Mouse (Mus musculus) hindbrain, embryonic 13.5 days (tissue): Measurements from ENCODE around the gene Clec5a. TPM values are rescaled to one million over a fixed set of nuclear protein-coding genes. Genes with fewer than 3 reads are reported as not detected.
"Not testable (repeated sequence)": the region's sequence is repeated elsewhere in the genome, so short reads cannot be mapped to it uniquely, and the experiment has no call there.

Source experiments
- ATAC-seq: fragments of 200-750 bp; cut with Nextera tagmentation; 2 replicates; pipeline ENCODE4 v1.8.0; 2017; ENCODE audit warnings: moderate TSS enrichment; ENCODE audit not compliant: low FRiP score
- H3K27ac ChIP-seq: fragments of 300-500 bp; sonication (generic); 2 replicates; pipeline ENCODE4 v1.5.1; 2015; ENCODE audit warnings: inconsistent platforms, mild to moderate bottlenecking, moderate library complexity
- H3K27me3 ChIP-seq: fragments of 300-500 bp; sonication (generic); 2 replicates; pipeline ENCODE4 v1.6.1; 2015; ENCODE audit warnings: mild to moderate bottlenecking, inconsistent platforms
- H3K36me3 ChIP-seq: fragments of 300-500 bp; sonication (generic); 2 replicates; pipeline ENCODE4 v1.6.1; 2015; ENCODE audit warnings: mild to moderate bottlenecking, inconsistent platforms
- H3K4me1 ChIP-seq: fragments of 300-500 bp; sonication (generic); replicated peaks from 2 replicates; pipeline ENCODE4 v1.6.1; 2015; ENCODE audit warnings: inconsistent platforms
- H3K4me2 ChIP-seq: fragments of 300-500 bp; sonication (generic); 2 replicates; pipeline ENCODE4 v1.6.1; 2015; ENCODE audit warnings: inconsistent platforms, mild to moderate bottlenecking, moderate library complexity
- H3K4me3 ChIP-seq: fragments of 300-500 bp; sonication (generic); 2 replicates; pipeline ENCODE4 v1.5.1; 2015; ENCODE audit warnings: mild to moderate bottlenecking, inconsistent platforms
- H3K9ac ChIP-seq: fragments of 300-500 bp; sonication (generic); 2 replicates; pipeline ENCODE4 v1.6.1; 2015; ENCODE audit warnings: mild to moderate bottlenecking, inconsistent platforms
- H3K9me3 ChIP-seq: fragments of 300-500 bp; sonication (generic); 2 replicates; pipeline ENCODE4 v1.6.1; 2016; ENCODE audit warnings: inconsistent platforms
- WGBS: fragments of 180-500 bp; shearing (Covaris S2); methylation state at CpG from one replicate; pipeline ENCODE4 v1.1.7; 2015; 5-methylcytosine and 5-hydroxymethylcytosine counted together
- polyA plus RNA-seq: library from polyadenylated mRNA; unstranded; fragments of >200 nt; fragmentation: Nextera tagmentation; extraction: Ambion mirVana; gene quantifications from 2 replicates; pipeline ENCODE4 v1.2.1, GENCODE M21; 2015

Clec5a gene
- polyA plus RNA-seq = 0.66 and 1.6 TPM in 2 replicates

- 82% methylated on average over 5 of the region's 5 CpGs for WGBS
- H3K9ac ChIP-seq = no peak within 1 kb of the TSS
- no peak within 1 kb of the TSS for H3K4me3 ChIP-seq
- H3K4me2 ChIP-seq = no peak within 1 kb of the TSS
- no peak within 1 kb of the TSS for H3K27ac ChIP-seq
- no peaks in the 10 kb centered on the region for H3K36me3 ChIP-seq
- no peaks in the 10 kb centered on the region for H3K27me3 ChIP-seq
- no peaks in the 10 kb centered on the region for H3K9me3 ChIP-seq
- H3K4me1 ChIP-seq = no peaks in the 10 kb centered on the region
- no peak for ATAC-seq
These were observed at the start of gene Clec5a for GRCm38 (mm10) chr6:40585645-40586044. TSS of gene Clec5a (minus strand) at chr6:40585821.

- H3K27ac ChIP-seq = no peak overlapping the region
- H3K9me3 ChIP-seq = no peaks in the 10 kb centered on the region
- H3K4me1 ChIP-seq = 0 out of 2 replicates have a peak, but pooled peaks cover 4% of the 10 kb centered on the region
- H3K27me3 ChIP-seq = no peaks in the 10 kb centered on the region
- H3K9ac ChIP-seq = no peak overlapping the region
- H3K4me2 ChIP-seq = no peak overlapping the region
- ATAC-seq = no peak
- WGBS = 33% methylated on average over 1 of the region's 1 CpGs
- H3K4me3 ChIP-seq = no peak overlapping the region
- H3K36me3 ChIP-seq = no peaks in the 10 kb centered on the region
These were observed 49.0 kb upstream of the Clec5a start for GRCm38 (mm10) chr6:40634640-40635071.

GRCm38 (mm10) chr6:40628406-40629000, 42.9 kb upstream of the Clec5a start, which contains the start of gene Mgam:
TSS of gene Mgam (plus strand) at chr6:40628831.
- Histone ChIP-seq H3K27ac (no peak within 1 kb of the TSS), H3K4me2 (no peak within 1 kb of the TSS), H3K4me1 (no peaks in the 10 kb centered on the region), H3K4me3 (no peak within 1 kb of the TSS), H3K36me3 (no peaks in the 10 kb centered on the region), H3K27me3 (no peaks in the 10 kb centered on the region), H3K9ac (no peak within 1 kb of the TSS), H3K9me3 (no peaks in the 10 kb centered on the region)
- no peak for ATAC-seq
- WGBS = 87% methylated on average over 8 of the region's 8 CpGs

- Histone ChIP-seq H3K27me3 (no peaks in the 10 kb centered on the region), H3K27ac (no peak overlapping the region), H3K4me2 (no peak overlapping the region), H3K4me3 (no peak overlapping the region), H3K9ac (no peak overlapping the region), H3K36me3 (no peaks in the 10 kb centered on the region), H3K9me3 (no peaks in the 10 kb centered on the region), H3K4me1 (no peaks in the 10 kb centered on the region)
- ATAC-seq = no peak
- 70% methylated on average over 1 of the region's 1 CpGs for WGBS
These were observed 40.5 kb upstream of the Clec5a start for GRCm38 (mm10) chr6:40626111-40626510.

- H3K9me3 ChIP-seq = no peaks in the 10 kb centered on the region
- H3K27me3 ChIP-seq = no peaks in the 10 kb centered on the region
- 0 out of 2 replicates have a peak, but pooled peaks have one; percentile 54 for ATAC-seq
- H3K4me3 ChIP-seq = no peak overlapping the region
- 16% methylated on average over 2 of the region's 2 CpGs for WGBS
- no peak overlapping the region for H3K4me2 ChIP-seq
- H3K27ac ChIP-seq = no peak overlapping the region
- no peaks in the 10 kb centered on the region for H3K36me3 ChIP-seq
- no peak overlapping the region for H3K9ac ChIP-seq
- H3K4me1 ChIP-seq = no peaks in the 10 kb centered on the region
These were observed 32.3 kb upstream of the Clec5a start for GRCm38 (mm10) chr6:40617965-40618364.

- Histone ChIP-seq H3K4me2 (no peak within 1 kb of the TSS), H3K36me3 (no peaks in the 10 kb centered on the region), H3K4me3 (no peak within 1 kb of the TSS), H3K4me1 (no peaks in the 10 kb centered on the region), H3K27ac (no peak within 1 kb of the TSS), H3K27me3 (no peaks in the 10 kb centered on the region), H3K9ac (no peak within 1 kb of the TSS), H3K9me3 (no peaks in the 10 kb centered on the region)
- 91% methylated on average over 4 of the region's 4 CpGs for WGBS
- no peak for ATAC-seq
These were observed 27.7 kb upstream of the Clec5a start, which contains the start of gene Tas2r138 for GRCm38 (mm10) chr6:40613260-40613852. TSS of gene Tas2r138 (minus strand) at chr6:40613310.

GRCm38 (mm10) chr6:40610244-40610643, 24.6 kb upstream of the Clec5a start:
- Histone ChIP-seq H3K4me3 (no peak overlapping the region), H3K4me1 (no peaks in the 10 kb centered on the region), H3K9ac (no peak overlapping the region), H3K9me3 (no peaks in the 10 kb centered on the region), H3K4me2 (no peak overlapping the region), H3K36me3 (no peaks in the 10 kb centered on the region), H3K27me3 (no peaks in the 10 kb centered on the region), H3K27ac (no peak overlapping the region)
- WGBS = 76% methylated on average over 8 of the region's 8 CpGs
- no peak for ATAC-seq

GRCm38 (mm10) chr6:40607431-40607830, 21.8 kb upstream of the Clec5a start:
- Histone ChIP-seq H3K9ac (no peak overlapping the region), H3K4me1 (no peaks in the 10 kb centered on the region), H3K27me3 (no peaks in the 10 kb centered on the region), H3K36me3 (no peaks in the 10 kb centered on the region), H3K9me3 (no peaks in the 10 kb centered on the region), H3K27ac (no peak overlapping the region), H3K4me2 (no peak overlapping the region), H3K4me3 (no peak overlapping the region)
- no peak for ATAC-seq

GRCm38 (mm10) chr6:40598546-40598945, 12.9 kb upstream of the Clec5a start:
- H3K4me2 ChIP-seq, H3K4me1 ChIP-seq, ATAC-seq, H3K27me3 ChIP-seq, H3K27ac ChIP-seq, H3K36me3 ChIP-seq, H3K9ac ChIP-seq, H3K9me3 ChIP-seq, H3K4me3 ChIP-seq: not testable (repeated sequence)
- WGBS = 25% methylated on average over 4 of the region's 4 CpGs

- WGBS = 79% methylated on average over 3 of the region's 3 CpGs
- Histone ChIP-seq H3K4me3 (no peak overlapping the region), H3K27me3 (no peaks in the 10 kb centered on the region), H3K36me3 (no peaks in the 10 kb centered on the region), H3K4me1 (no peaks in the 10 kb centered on the region), H3K9ac (no peak overlapping the region), H3K27ac (no peak overlapping the region), H3K9me3 (no peaks in the 10 kb centered on the region), H3K4me2 (no peak overlapping the region)
- ATAC-seq = no peak
These were observed 9.4 kb upstream of the Clec5a start for GRCm38 (mm10) chr6:40594804-40595550.

GRCm38 (mm10) chr6:40588346-40588745, 2.7 kb upstream of the Clec5a start:
- H3K27me3 ChIP-seq = no peaks in the 10 kb centered on the region
- no peak for ATAC-seq
- no peaks in the 10 kb centered on the region for H3K36me3 ChIP-seq
- H3K4me1 ChIP-seq = no peaks in the 10 kb centered on the region
- H3K9ac ChIP-seq = no peak overlapping the region
- no peak overlapping the region for H3K4me2 ChIP-seq
- WGBS = 95% methylated on average over 2 of the region's 2 CpGs
- H3K9me3 ChIP-seq = no peaks in the 10 kb centered on the region
- H3K27ac ChIP-seq = no peak overlapping the region
- no peak overlapping the region for H3K4me3 ChIP-seq

- H3K9ac ChIP-seq = no peak overlapping the region
- ATAC-seq = no peak
- no peaks in the 10 kb centered on the region for H3K4me1 ChIP-seq
- H3K27me3 ChIP-seq = no peaks in the 10 kb centered on the region
- no peak overlapping the region for H3K4me3 ChIP-seq
- WGBS = 87% methylated on average over 6 of the region's 6 CpGs
- H3K4me2 ChIP-seq = no peak overlapping the region
- no peaks in the 10 kb centered on the region for H3K36me3 ChIP-seq
- H3K27ac ChIP-seq = no peak overlapping the region
- H3K9me3 ChIP-seq = no peaks in the 10 kb centered on the region
These were observed 1.3 kb downstream of the Clec5a start for GRCm38 (mm10) chr6:40584336-40584735.
